Mouse (Mus musculus) limb, embryonic 15.5 days (tissue): ENCODE measurements around the gene Gm16867. TPM values are rescaled to one million over a fixed set of nuclear protein-coding genes. Genes with fewer than 3 reads are reported as not detected.
"Not testable (repeated sequence)": the region's sequence is repeated elsewhere in the genome, so short reads cannot be mapped to it uniquely, and the experiment has no call there.

Source experiments
- ATAC-seq: fragments of 200-750 bp; cut with Nextera tagmentation; 2 replicates; pipeline ENCODE4 v1.8.0; 2017; ENCODE audit warnings: low read depth, moderate TSS enrichment; ENCODE audit not compliant: insufficient number of reproducible peaks, low FRiP score, low TSS enrichment
- H3K27ac ChIP-seq: fragments of 300-500 bp; sonication (generic); 2 replicates; pipeline ENCODE4 v1.5.1; 2015; ENCODE audit warnings: moderate library complexity, mild to moderate bottlenecking, inconsistent platforms
- H3K27me3 ChIP-seq: fragments of 300-500 bp; sonication (generic); 2 replicates; pipeline ENCODE4 v1.6.1; 2015; ENCODE audit warnings: inconsistent platforms
- H3K36me3 ChIP-seq: fragments of 300-500 bp; sonication (generic); 2 replicates; pipeline ENCODE4 v1.6.1; 2015; ENCODE audit warnings: inconsistent platforms
- H3K4me1 ChIP-seq: fragments of 300-500 bp; sonication (generic); 2 replicates; pipeline ENCODE4 v1.6.1; 2015; ENCODE audit warnings: inconsistent platforms
- H3K4me2 ChIP-seq: fragments of 300-500 bp; sonication (generic); 2 replicates; pipeline ENCODE4 v1.6.1; 2015; ENCODE audit warnings: mild to moderate bottlenecking, inconsistent platforms
- H3K4me3 ChIP-seq: fragments of 300-500 bp; sonication (generic); 2 replicates; pipeline ENCODE4 v1.5.1; 2015; ENCODE audit warnings: mild to moderate bottlenecking, inconsistent platforms
- H3K9ac ChIP-seq: fragments of 300-500 bp; sonication (generic); 2 replicates; pipeline ENCODE4 v1.6.1; 2015; ENCODE audit warnings: inconsistent platforms
- H3K9me3 ChIP-seq: fragments of 300-500 bp; sonication (generic); 2 replicates; pipeline ENCODE4 v1.6.1; 2016; ENCODE audit warnings: inconsistent platforms
- WGBS: fragments of 180-500 bp; shearing (Covaris S2); methylation state at CpG from one replicate; pipeline ENCODE4 v1.1.7; 2015; 5-methylcytosine and 5-hydroxymethylcytosine counted together
- polyA plus RNA-seq: library from polyadenylated mRNA; unstranded; fragments of >200 nt; fragmentation: Nextera tagmentation; extraction: Ambion mirVana; gene quantifications from 2 replicates; pipeline ENCODE4 v1.2.1, GENCODE M21; 2015

Gm16867 gene
- 0.15 TPM in 1 of 2 replicates, not detected in the other for polyA plus RNA-seq

DNA sequence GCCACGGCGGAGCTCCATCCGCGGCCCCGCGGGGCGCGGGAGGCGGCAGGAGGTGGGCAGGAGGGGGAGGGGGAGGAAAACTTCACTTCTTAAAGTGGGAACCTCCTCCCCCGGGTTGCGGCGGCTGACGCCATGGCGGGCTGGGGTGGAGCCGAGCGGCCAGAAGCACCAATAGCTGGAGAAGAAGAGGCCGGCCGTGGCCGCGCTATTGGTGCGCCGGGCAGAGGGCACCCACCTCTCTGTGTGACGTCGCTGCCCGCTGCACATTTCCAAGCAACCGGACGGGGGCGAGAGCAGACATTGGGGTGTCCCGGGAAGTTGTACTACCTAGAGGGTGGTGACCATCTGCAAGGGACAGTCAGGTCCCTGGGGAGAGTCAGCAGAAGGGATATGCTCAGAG lies at the start of gene Gm16867:
Gene Gm16867 (minus strand): TSS at position 189 of the 400 bp plus-strand sequence.
- H3K4me1 ChIP-seq, H3K9ac ChIP-seq, H3K27ac ChIP-seq, H3K36me3 ChIP-seq, H3K27me3 ChIP-seq, H3K4me3 ChIP-seq, H3K9me3 ChIP-seq, H3K4me2 ChIP-seq: not testable (repeated sequence)
- WGBS = no CpG with 5 or more reads among the region's 29 CpGs
- ATAC-seq = peak; percentile 96

DNA sequence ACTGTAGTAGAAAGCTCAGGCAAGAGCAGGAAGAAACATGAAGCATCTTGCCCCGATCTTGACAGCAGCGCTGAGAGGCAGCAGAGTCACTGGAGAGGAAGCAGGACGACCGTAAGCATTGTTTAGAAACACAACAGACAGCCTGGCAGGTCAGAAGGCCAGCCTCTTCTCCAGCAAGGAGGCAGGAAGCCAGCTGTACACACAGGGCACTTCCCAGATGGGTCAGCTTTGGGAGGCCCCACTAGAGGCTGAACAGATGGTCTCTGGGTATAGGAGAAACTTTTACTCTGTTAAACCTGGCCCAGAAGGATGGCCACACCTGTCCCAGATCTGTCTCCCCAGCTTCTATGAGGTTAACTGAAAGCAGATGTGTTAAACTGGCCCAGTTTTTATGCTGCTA lies 44.1 kb upstream of the Gm16867 start:
- not testable (repeated sequence) for H3K4me1 ChIP-seq, H3K9me3 ChIP-seq, H3K4me2 ChIP-seq, H3K27me3 ChIP-seq, ATAC-seq, H3K9ac ChIP-seq, H3K27ac ChIP-seq, H3K4me3 ChIP-seq, H3K36me3 ChIP-seq
- WGBS = no CpG with 5 or more reads among the region's 4 CpGs

DNA sequence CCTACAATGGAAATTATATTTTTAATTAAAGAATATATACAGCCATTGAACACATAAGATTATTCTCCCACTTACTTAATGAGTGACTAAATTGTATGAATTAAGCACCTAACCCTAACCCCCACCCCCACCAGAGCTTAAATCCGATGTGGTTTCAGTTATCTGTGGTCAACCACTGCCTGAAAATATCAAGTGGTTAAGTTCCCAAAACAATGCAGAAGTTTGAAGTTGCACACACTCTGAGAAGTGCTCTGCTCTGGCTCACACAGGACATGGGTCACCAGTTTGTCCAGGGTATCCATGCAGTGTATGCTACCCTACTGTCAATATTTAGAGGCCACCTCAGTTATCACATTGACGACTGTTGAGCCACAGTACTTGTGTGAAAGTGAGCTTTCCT lies 41.9 kb upstream of the Gm16867 start:
- not testable (repeated sequence) for H3K4me2 ChIP-seq, ATAC-seq, H3K36me3 ChIP-seq, H3K4me3 ChIP-seq, H3K9me3 ChIP-seq, H3K4me1 ChIP-seq, H3K9ac ChIP-seq, H3K27me3 ChIP-seq, H3K27ac ChIP-seq
- WGBS = no CpG with 5 or more reads among the region's 2 CpGs

- H3K4me3 ChIP-seq, H3K4me2 ChIP-seq, H3K36me3 ChIP-seq, H3K4me1 ChIP-seq, H3K9me3 ChIP-seq, H3K27ac ChIP-seq, H3K9ac ChIP-seq, ATAC-seq, H3K27me3 ChIP-seq: not testable (repeated sequence)
- WGBS = no CpG with 5 or more reads among the region's 7 CpGs
Measured at GRCm38 (mm10) chr14:69544033-69544432, 40.9 kb upstream of the Gm16867 start.

DNA sequence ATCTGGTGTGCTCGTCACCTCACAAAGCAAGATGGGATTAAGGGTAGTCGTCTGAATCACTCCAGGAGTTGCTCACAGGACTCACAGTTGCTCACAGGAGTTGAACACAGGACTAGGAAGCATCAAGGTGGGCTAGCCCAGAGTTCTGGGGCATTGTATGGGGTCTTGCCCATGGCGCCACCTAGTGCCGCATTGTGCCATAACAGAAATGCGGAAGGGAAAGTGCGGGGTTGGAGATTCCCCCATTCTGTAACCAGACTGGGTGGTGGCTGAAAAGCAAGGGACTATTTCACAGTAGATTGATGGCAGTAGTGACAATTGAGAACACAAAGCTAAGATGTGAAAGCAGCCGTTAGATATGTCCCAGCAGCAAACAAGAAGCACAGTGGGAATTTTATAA lies 39.5 kb upstream of the Gm16867 start:
- not testable (repeated sequence) for H3K36me3 ChIP-seq, ATAC-seq, H3K4me3 ChIP-seq, H3K27ac ChIP-seq, H3K9ac ChIP-seq, H3K4me1 ChIP-seq, H3K27me3 ChIP-seq, H3K9me3 ChIP-seq, H3K4me2 ChIP-seq
- WGBS = no CpG with 5 or more reads among the region's 7 CpGs

DNA sequence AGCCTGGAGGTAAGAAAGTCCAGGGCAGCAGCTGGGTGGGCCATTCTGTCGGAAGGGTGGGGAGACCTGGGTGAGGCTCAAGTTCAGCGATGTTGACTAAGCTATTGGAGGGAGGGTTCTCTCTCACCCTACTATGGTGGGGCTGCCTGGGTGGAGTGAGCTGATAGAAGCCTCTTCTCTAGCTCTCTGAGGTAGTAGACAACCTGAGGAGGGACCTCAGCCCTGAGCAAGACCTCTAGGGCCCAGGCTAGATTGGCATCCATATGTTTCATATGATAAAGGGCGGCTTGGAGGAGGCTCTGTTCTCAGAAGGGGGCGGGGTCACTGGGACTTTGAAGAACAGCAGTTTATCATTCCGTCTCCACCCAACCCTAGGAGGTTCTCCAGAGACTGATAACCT lies 37.0 kb upstream of the Gm16867 start:
- not testable (repeated sequence) for H3K4me3 ChIP-seq, H3K4me1 ChIP-seq, H3K36me3 ChIP-seq, H3K27me3 ChIP-seq, ATAC-seq, H3K9me3 ChIP-seq, H3K4me2 ChIP-seq, H3K9ac ChIP-seq, H3K27ac ChIP-seq
- WGBS = no CpG with 5 or more reads among the region's 5 CpGs

DNA sequence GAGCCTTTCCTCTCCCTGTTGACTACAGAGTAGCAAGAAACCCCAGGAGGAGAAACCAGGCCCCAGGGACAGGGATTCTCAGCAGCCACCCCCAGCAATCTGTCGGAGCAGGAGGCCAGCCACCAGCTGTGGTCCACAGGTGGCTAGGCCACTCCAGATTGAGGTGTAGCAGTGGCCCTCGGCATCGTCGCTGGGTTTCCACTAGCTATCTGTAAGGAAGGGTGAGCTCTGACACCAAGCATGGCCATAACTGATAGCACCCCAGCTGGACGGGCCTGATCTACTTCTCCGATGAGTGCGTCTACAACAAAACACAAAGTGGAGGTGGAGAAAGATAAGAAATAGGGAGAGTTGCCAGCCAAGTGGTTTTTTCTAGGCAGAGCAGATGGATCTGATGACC lies 33.4 kb upstream of the Gm16867 start:
- not testable (repeated sequence) for H3K4me2 ChIP-seq, ATAC-seq, H3K36me3 ChIP-seq, H3K27me3 ChIP-seq, H3K4me3 ChIP-seq, H3K27ac ChIP-seq, H3K9ac ChIP-seq, H3K9me3 ChIP-seq, H3K4me1 ChIP-seq
- WGBS = no CpG with 5 or more reads among the region's 7 CpGs

GRCm38 (mm10) chr14:69526202-69526601 lies 23.0 kb upstream of the Gm16867 start:
- not testable (repeated sequence) for H3K27me3 ChIP-seq, H3K4me2 ChIP-seq, H3K27ac ChIP-seq, H3K4me1 ChIP-seq, H3K36me3 ChIP-seq, H3K9ac ChIP-seq, H3K9me3 ChIP-seq, H3K4me3 ChIP-seq, ATAC-seq
- no CpG with 5 or more reads among the region's 1 CpGs for WGBS

DNA sequence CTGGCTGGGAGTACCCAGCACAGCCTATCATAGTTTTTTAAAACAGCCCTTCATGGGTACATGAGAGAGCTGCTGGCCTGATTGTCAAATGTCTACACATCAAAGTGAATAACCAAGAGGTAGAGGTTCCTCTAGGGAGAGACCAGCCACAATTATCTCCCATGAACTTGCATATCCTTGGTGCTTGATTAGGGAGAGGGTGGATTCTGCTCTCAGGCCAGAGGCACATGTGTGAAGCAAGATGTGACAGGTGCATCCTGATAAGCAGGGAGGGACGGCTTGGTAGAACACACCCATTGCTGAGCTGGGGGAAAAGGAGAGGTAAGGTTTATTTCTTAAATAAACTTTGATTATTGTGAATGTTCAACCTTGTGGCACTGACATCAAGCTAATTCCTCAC lies 19.8 kb upstream of the Gm16867 start:
- not testable (repeated sequence) for H3K36me3 ChIP-seq, H3K9me3 ChIP-seq, H3K4me1 ChIP-seq, H3K27me3 ChIP-seq, H3K27ac ChIP-seq, H3K4me3 ChIP-seq, H3K9ac ChIP-seq, ATAC-seq, H3K4me2 ChIP-seq
- WGBS = no CpG with 5 or more reads among the region's 1 CpGs

- not testable (repeated sequence) for H3K27ac ChIP-seq, H3K9ac ChIP-seq, H3K4me3 ChIP-seq, H3K27me3 ChIP-seq, H3K4me1 ChIP-seq, H3K9me3 ChIP-seq, H3K4me2 ChIP-seq, ATAC-seq, H3K36me3 ChIP-seq
- WGBS = no CpG with 5 or more reads among the region's 2 CpGs
Measured at GRCm38 (mm10) chr14:69520810-69521209, 17.6 kb upstream of the Gm16867 start.

- not testable (repeated sequence) for H3K4me3 ChIP-seq, H3K4me1 ChIP-seq, H3K36me3 ChIP-seq, H3K27ac ChIP-seq, H3K4me2 ChIP-seq, ATAC-seq, H3K27me3 ChIP-seq, H3K9ac ChIP-seq, H3K9me3 ChIP-seq
- no CpG with 5 or more reads among the region's 2 CpGs for WGBS
Measured at GRCm38 (mm10) chr14:69512449-69512848, 9.3 kb upstream of the Gm16867 start, which contains the start of gene Gm27179. TSS of gene Gm27179 (minus strand) at chr14:69512549.

- not testable (repeated sequence) for H3K4me2 ChIP-seq, H3K4me3 ChIP-seq, ATAC-seq, H3K9ac ChIP-seq, H3K36me3 ChIP-seq, H3K27me3 ChIP-seq, H3K27ac ChIP-seq, H3K4me1 ChIP-seq, H3K9me3 ChIP-seq
- no CpG with 5 or more reads among the region's 1 CpGs for WGBS
Measured at GRCm38 (mm10) chr14:69507000-69507399, 3.8 kb upstream of the Gm16867 start.

DNA sequence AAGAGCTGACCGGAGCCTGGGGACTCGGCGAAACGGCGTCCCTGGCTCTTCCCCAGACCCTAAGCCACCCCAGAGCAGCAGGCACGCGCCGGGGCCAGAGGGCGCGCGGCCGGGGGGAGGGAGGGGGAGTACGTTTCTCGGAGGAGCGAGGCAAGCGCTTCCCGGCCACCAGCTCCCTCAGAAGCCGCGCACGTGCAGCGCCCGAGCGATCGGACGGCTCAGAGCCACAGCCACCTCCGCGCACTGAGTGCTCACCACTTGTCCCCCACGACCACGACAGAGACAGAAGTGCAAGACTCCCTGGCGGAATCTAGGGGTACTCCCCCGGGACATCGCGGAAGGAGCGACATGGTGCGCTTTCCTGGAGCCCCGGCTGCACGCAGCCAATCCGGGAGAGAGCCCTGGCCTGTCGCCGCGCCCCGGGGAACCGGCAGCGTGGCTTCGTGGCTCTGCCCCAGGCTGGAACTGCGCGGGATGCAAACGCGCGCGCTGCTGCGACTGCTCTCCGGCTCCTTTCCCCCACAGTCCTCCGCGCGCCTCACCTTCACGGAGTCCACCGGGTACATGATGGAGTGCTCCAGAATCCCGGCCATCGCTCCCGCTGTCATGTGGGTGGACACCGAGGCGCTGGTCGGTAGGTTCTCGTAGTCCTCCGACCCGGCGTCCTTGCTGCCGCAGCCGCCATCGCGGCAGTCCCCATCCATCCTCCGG lies 567 bp downstream of the Gm16867 start:
- H3K36me3 ChIP-seq, H3K9ac ChIP-seq, H3K27me3 ChIP-seq, H3K27ac ChIP-seq, H3K4me3 ChIP-seq, H3K4me1 ChIP-seq, H3K4me2 ChIP-seq, H3K9me3 ChIP-seq: not testable (repeated sequence)
- peak; percentile 53; the same call in 1 of the 2 replicates for ATAC-seq
- no CpG with 5 or more reads among the region's 73 CpGs for WGBS
